Mouse (Mus musculus): ENCODE data around the gene Mrpl51. TPM values are rescaled to one million over a fixed set of nuclear protein-coding genes. Genes with fewer than 3 reads are reported as not detected.

Mrpl51 gene
- total RNA-seq, 2 experiments from 2014 or later, result 70.4 to 73.6 TPM

GRCm38 (mm10) chr6:125173256-125173655 is 18.3 kb upstream of the Mrpl51 start:
- intact Hi-C loops (cut with DNase I), result no loop called here
- DNase-seq (ENCODE audit: low spot score in 2 of 2), result no peak

- DNase-seq (ENCODE audit: low spot score in 2 of 2), result no peak
- intact Hi-C loops (cut with DNase I), result no loop called here
Measured at GRCm38 (mm10) chr6:125175469-125175868, 16.1 kb upstream of the Mrpl51 start.

GRCm38 (mm10) chr6:125179601-125180000 is 12.0 kb upstream of the Mrpl51 start:
- no peak for DNase-seq (ENCODE audit: low spot score in 2 of 2)
- intact Hi-C loops (cut with DNase I), result no loop called here

- intact Hi-C loops (cut with DNase I), result no loop called here
Measured at GRCm38 (mm10) chr6:125182133-125182532, 9.5 kb upstream of the Mrpl51 start.

DNA sequence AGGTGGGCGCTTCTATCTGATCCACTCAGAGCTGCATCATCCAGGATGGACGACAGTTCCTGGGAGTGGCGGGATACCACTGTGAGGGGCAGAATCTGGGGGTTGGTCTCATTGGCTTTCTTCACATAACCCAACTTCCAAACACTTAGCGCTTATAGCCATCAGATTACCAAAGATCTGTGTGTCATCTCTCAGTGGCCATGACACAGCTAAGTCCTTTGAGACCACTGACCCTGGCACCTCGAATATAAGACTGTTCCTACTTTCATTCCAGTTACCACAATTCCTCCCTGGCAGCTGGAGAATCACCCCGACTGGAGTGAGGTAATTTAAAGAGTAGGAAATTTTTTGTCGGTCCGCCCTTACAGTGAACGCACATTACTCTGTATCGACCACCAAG is 5.4 kb upstream of the Mrpl51 start:
- intact Hi-C loops (cut with DNase I), result no loop called here

More at GRCm38 (mm10) chr6:125182133-125182532, 9.5 kb upstream of the Mrpl51 start:
- DNase-seq (ENCODE audit: low spot score in 2 of 2), result no peak

DNA sequence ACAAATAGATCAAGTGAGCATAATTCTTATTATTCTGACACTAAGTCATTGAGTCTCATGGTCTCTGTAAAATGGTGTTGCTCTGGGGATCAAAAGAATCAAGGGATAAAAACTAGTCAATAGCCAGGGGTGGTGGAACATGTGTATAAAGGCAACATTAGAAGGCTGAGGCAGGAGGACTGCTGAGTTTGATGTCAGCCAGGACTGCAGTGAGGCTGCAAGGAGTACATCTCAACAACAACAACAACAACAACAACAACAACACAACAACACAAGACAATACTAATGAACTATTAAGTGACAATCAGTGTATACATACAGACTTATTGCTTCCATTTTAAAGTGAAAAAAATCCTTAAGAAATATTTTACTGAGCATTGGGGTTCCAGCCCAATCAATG is 785 bp upstream of the Mrpl51 start:
- no peak for DNase-seq (ENCODE audit: low spot score in 2 of 2)
- intact Hi-C loops (cut with DNase I), result no loop called here

More for the DNA sequence above, 5.4 kb upstream of the Mrpl51 start:
- no peak for DNase-seq (ENCODE audit: low spot score in 2 of 2)

DNA sequence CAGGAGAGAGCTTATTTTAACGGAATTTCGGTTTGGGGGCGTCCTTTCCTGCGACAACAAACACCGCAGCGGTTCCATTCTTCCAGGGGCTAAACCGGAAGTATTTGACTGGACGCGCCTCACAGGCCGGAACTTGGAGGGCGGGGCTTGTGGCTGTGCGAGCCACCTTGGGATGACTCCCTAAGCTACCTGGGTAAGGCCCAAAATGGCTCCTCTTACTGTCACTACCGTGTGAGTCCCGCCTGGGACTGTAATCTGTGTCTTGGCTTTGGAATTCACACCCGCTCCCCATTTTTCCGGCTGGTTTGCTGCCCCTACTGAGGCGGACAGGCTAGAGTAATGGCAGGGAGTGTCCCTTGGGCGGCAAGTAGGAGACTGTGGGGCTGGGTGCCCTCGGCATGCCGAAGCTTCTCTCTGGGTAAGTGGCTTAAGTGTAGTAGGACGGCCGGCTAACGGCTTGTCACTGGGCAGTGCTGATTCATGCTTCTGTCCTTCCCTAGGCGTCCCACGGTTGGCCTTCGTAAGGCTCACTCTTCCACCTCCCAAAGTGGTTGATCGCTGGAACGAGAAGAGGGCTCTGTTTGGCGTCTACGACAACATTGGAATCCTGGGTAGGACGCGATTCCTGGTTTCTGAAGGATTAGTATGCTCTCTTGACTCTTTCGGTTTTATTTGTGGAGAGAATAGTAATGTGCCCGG is 564 bp downstream of the Mrpl51 start:
- intact Hi-C loops (cut with DNase I), result loop anchor here (1.0 kb wide), 1 partner anchor 23 kb away; the partner anchor contains the start of gene Vamp1
- peak; percentile 92 to 96 for DNase-seq (ENCODE audit: low spot score in 2 of 2)

GRCm38 (mm10) chr6:125192841-125193240 is 1.2 kb downstream of the Mrpl51 start:
- no peak for DNase-seq (ENCODE audit: low spot score in 2 of 2)
- intact Hi-C loops (cut with DNase I), result loop anchor here (1.0 kb wide), 1 partner anchor 22 kb away; the partner anchor contains the start of gene Vamp1

DNA sequence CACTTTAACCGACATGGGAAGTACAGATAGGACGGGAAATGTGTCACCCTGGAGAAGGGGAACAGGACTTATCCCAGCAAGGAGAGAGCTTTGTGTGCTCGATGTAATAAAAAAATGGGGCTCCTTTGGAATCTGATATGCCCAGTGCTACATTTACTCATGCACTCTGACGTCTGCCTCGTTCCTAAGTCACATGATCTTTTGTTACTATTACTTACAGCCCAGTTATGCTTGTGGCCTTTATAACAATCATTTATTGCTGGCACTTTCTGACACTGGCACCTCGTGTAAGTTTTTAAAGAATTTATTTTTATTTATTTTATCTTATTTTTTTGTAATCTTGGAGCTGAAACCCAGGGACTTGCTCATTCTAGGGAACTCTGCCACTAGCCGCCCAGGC is 1.8 kb downstream of the Mrpl51 start:
- no peak for DNase-seq (ENCODE audit: low spot score in 2 of 2)
- intact Hi-C loops (cut with DNase I), result no loop called here

DNA sequence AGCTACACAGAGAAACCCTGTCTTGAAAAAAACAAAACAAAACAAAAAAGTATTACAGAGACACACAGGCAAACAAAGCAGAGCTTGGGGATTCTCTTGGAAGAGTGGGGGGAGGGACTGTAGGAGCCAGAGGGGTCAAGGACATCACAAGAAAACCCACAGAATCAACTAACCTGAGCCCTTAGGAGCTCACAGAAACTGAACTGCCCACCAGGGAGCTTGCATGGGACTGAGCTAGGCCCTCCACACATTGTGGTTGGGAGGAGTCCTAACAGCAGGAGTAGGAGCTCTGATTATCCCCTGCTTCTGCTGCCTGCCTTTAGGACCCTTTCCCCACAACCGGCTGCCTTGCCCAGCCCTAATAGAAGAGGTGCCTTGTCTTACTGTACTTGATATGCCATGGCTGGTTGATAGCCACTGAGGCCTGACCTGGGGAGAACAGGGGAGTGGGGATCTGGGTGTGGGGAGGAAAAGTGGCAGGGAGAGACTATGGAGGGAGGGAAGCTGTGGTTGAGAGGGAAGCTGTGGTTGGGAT is 4.0 kb downstream of the Mrpl51 start:
- DNase-seq (ENCODE audit: low spot score in 2 of 2), result no peak
- intact Hi-C loops (cut with DNase I), result no loop called here

DNA sequence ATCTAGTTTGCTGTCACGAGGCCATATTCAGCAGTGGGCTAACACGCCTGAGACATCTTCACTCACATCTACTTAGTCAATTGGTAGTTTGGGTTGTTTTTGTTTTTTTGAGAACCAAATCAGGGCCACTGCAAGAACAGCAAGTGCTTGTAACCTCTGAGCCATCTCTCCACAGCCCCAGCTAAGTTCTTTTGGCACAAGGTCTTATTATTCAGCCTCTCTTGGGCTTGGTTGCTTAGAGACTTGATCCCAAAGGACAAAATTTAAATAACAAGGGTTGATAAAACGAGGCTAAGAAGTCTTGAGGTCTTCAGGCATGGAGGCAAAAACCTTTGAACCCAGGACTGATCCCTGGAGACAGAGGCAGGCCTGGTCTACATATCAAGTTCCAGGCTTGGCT is 4.7 kb downstream of the Mrpl51 start:
- intact Hi-C loops (cut with DNase I), result no loop called here

GRCm38 (mm10) chr6:125197166-125197565 is 5.6 kb downstream of the Mrpl51 start:
- no peak for DNase-seq (ENCODE audit: low spot score in 2 of 2)
- intact Hi-C loops (cut with DNase I), result no loop called here

More for the DNA sequence above, 4.7 kb downstream of the Mrpl51 start:
- no peak for DNase-seq (ENCODE audit: low spot score in 2 of 2)

- intact Hi-C loops (cut with DNase I), result loop anchor here (10.0 kb wide), 1 partner anchor 394 kb away; no protein-coding TSS in a partner anchor
- DNase-seq (ENCODE audit: low spot score in 2 of 2), result no peak
Measured at GRCm38 (mm10) chr6:125210436-125210835, 18.8 kb downstream of the Mrpl51 start.

DNA sequence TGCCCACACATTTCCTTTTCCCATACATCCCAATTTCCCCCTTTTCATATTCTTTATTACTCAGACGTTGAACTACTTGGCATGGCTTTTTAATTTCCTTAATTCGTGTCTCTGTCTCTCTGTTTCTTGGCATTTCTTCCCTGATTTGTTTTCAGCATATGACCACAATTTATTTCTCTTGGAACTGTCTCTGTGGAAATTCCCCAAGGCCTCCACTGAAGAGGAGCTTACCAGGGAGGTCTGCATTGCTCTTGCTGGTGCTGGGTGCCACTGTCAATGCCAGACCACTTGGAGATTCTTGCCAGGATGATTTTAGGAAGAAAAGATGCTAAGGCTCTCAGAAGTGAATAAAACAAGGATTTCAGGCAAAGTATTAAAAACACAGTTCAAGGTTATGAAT is 21.0 kb downstream of the Mrpl51 start:
- intact Hi-C loops (cut with DNase I), result loop anchor here (10.0 kb wide), 1 partner anchor 392 kb away; no protein-coding TSS in a partner anchor
- DNase-seq (ENCODE audit: low spot score in 2 of 2), result no peak

DNA sequence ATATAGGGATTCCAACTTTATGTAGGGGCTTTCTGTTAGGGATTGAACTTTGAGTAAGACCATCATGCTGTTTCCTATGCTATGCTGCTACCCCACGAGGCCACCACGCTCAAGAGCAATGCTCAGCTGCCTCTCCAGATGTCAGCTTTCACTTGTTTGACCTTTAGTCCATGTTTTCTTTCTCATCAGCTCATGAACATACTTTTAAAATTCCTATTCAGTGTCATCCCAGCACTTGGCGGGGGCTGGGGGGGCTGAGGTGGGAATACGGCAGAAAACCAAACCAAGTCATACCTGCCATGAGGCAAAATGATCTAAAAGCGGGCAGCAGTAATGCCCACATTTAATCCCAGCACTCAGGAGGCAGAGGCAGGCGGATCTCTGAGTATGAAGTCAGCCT is 21.5 kb downstream of the Mrpl51 start:
- intact Hi-C loops (cut with DNase I), result loop anchor here (10.0 kb wide), 1 partner anchor 392 kb away; no protein-coding TSS in a partner anchor
- DNase-seq (ENCODE audit: low spot score in 2 of 2), result no peak

DNA sequence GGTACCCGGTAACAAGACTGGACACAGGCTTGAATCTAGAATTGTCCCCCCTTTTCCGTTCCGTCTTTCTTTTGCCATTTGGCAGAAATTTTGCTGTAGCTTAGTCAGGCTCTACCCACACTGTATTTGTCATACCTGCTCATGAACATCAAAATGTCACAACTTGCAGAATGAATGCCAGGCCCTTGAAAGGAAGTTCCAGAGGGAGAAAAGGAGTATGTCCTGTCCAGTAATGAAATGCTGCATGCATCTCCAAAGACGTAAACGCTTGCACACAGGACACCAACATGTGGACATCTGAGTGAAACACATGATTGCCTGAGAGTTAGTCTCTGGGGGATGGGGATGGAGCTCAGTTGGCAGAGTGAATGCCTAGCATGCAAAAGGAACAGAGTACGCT is 22.1 kb downstream of the Mrpl51 start:
- no peak for DNase-seq (ENCODE audit: low spot score in 2 of 2)
- intact Hi-C loops (cut with DNase I), result loop anchor here (10.0 kb wide), 1 partner anchor 391 kb away; no protein-coding TSS in a partner anchor

DNA sequence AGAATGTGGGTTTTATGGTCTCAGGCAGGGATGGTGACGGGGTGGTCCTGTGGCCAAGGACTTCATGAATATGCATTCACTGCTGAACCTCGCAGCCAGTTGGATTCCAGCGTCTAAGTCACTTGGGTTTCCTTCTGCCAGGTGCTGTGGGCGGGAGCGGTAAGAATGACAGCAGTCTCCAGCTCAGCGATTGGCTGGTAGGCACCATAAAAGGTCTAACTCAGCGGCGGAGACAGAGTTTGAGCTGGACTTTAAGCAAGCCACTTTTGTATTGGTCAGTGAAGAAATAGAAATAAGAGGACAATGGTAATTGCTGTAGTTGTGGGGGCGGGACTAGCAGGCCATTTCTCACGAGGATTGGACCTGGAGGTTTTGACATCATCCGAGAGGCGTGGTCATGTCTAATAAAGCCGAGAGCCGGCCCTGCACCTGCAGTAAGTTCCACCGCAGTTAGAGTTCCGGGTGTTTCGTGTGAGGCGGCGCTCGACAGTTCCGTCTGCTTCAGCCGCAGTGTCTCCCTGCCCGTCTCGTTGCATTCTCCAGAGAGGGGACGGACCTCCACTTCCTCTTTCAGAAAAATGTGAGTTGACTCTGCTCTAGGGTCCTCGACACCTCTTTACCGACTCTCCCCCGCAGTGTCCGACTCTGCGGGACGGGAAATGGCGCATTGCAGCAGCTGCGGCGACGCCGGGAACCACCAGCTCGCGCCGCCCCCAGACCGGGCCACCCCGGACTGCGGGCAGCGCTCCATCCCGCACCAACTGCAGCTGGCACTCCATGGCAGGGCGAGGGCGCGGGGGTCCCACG is 23.8 kb downstream of the Mrpl51 start, which contains the start of gene Vamp1:
TSS of gene Vamp1 (plus strand) at position 404 of the 807 bp plus-strand sequence.
- intact Hi-C loops (cut with DNase I), result loop anchor here (1.0 to 10.0 kb wide), 4 partner anchors 23 to 389 kb away; partner anchors contain the start of genes Gapdh and Iffo1
- DNase-seq (ENCODE audit: low spot score in 2 of 2), result peak; percentile 95 to 99

DNA sequence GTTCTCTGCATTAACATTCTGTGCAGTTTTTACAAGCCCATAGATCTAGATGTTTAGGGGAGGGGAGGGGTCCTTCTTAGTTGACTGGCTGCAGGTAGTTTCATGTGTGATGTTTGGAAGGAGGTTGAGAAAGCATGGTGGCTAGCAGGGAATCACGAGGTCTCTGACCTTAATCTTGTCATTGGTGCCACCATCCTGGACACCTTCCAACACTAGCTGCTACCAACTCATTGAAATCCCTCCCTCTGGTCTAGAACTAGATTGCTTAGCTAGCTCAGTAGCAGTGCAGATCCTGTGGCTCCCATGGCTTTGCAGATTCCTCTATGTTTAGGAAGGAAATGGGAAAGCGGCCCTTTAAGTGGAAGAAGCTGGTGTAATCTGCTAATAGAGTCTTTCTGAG is 25.3 kb downstream of the Mrpl51 start:
- intact Hi-C loops (cut with DNase I), result loop anchor here (5.0 to 10.0 kb wide), 3 partner anchors 50 to 388 kb away; partner anchors contain the start of genes Gapdh and Iffo1
- no peak for DNase-seq (ENCODE audit: low spot score in 2 of 2)

DNA sequence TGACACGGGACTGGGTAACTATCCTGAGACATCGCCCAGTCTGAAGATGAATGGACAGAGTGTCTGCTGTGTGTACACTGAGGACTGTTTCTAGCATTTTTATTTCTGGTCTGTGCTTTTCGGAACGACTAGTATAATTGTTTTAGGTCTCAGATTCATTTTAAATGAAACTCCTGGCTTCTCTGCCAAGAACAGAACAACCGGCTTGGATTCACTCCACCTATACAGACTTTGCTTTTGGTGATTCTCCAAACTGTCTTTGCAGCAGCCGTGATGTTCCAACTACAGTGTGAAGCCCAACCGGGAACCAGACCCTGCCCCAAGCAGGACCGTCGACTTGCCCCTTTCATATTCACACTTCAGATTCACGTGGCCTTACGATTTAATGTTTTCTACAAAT is 26.3 kb downstream of the Mrpl51 start:
- peak in 1 of 2 experiments; percentile 71 for DNase-seq (ENCODE audit: low spot score in 2 of 2)
- intact Hi-C loops (cut with DNase I), result loop anchor here (2.0 to 10.0 kb wide), 4 partner anchors 51 to 387 kb away; partner anchors contain the start of genes Gapdh and Iffo1

- intact Hi-C loops (cut with DNase I), result loop anchor here (1.0 to 10.0 kb wide), 5 partner anchors 47 to 386 kb away; partner anchors contain the start of genes Gapdh and Iffo1
- peak; percentile 72 to 77 for DNase-seq (ENCODE audit: low spot score in 2 of 2)
Measured at GRCm38 (mm10) chr6:125218963-125219362, 27.4 kb downstream of the Mrpl51 start.

Data from left cerebral cortex, postnatal 25 days (tissue).